Mouse (Mus musculus) lung, adult 2 months (tissue): Measurements from ENCODE around the gene Ptprg.

Source experiments
- CTCF ChIP-seq: fragments of 200-500 bp; IDR thresholded peaks from 2 replicates; pipeline ENCODE4 v1.5.1; 2011; ENCODE audit warnings: mild to moderate bottlenecking, low read length, control low read depth; ENCODE audit not compliant: insufficient read depth
- POLR2A ChIP-seq: fragments of 200-500 bp; IDR thresholded peaks from 2 replicates; pipeline ENCODE4 v1.6.1; 2011; ENCODE audit warnings: low read depth, mild to moderate bottlenecking, control low read depth, low read length, borderline replicate concordance; ENCODE audit errors: extremely low read depth

GRCm38 (mm10) chr14:11833678-11834077, 280.3 kb downstream of the Ptprg start:
- TF ChIP-seq POLR2A (no peak), CTCF (no peak)
